Mouse (Mus musculus): ENCODE data around the gene Hsp90ab1. TPM values are rescaled to one million over a fixed set of nuclear protein-coding genes. Genes with fewer than 3 reads are reported as not detected.
A peak's percentile ranks its signal among the peaks of the same experiment; 100 is the strongest.

Gene Hsp90ab1
- polyA plus RNA-seq, 1 experiment from 2014 or later = 1,475 TPM

GRCm38 (mm10) chr17:45575123-45575897, 2.2 kb upstream of the Hsp90ab1 start:
- Histone ChIP-seq H3K27me3 (replicated peaks; ENCODE audit: control insufficient read depth, insufficient read depth, low read length) (no peaks in the 10 kb centered on the region), H3K9ac (ENCODE audit: low read depth, low read length) (peak overlapping the region; percentile 100; the same call in 1 of the 2 replicates), H3K4me3 (ENCODE audit: low read length) (no peak overlapping the region), H3K4me2 (ENCODE audit: low read depth, low read length) (no peak overlapping the region), H3K27ac (ENCODE audit: low read length) (peak overlapping the region; percentile 98; the same call in 1 of the 2 replicates), H3K36me3 (ENCODE audit: control insufficient read depth, insufficient read depth, low read length) (peaks cover 10% of the 10 kb centered on the region), H3K9me3 (ENCODE audit: control insufficient read depth, low read length) (no peaks in the 10 kb centered on the region), H3K4me1 (ENCODE audit: control insufficient read depth, insufficient read depth, low read length) (peaks cover 24% of the 10 kb centered on the region)
- WGBS = 88% methylated on average over 8 of the region's 8 CpGs
- ATAC-seq = no peak

- Histone ChIP-seq H3K27ac (ENCODE audit: low read length) (peak overlapping the region; percentile 98), H3K4me1 (ENCODE audit: control insufficient read depth, insufficient read depth, low read length) (peaks cover 27% of the 10 kb centered on the region), H3K9ac (ENCODE audit: low read depth, low read length) (peak overlapping the region; percentile 100), H3K27me3 (replicated peaks; ENCODE audit: control insufficient read depth, insufficient read depth, low read length) (no peaks in the 10 kb centered on the region), H3K4me3 (ENCODE audit: low read length) (peak overlapping the region; percentile 100), H3K4me2 (ENCODE audit: low read depth, low read length) (peak overlapping the region; percentile 84), H3K36me3 (ENCODE audit: control insufficient read depth, insufficient read depth, low read length) (peaks cover 16% of the 10 kb centered on the region), H3K9me3 (ENCODE audit: control insufficient read depth, low read length) (no peaks in the 10 kb centered on the region)
- 3% methylated on average over 17 of the region's 17 CpGs for WGBS
- ATAC-seq = peak; percentile 70
Measured at GRCm38 (mm10) chr17:45574129-45574761, 1.2 kb upstream of the Hsp90ab1 start.

DNA sequence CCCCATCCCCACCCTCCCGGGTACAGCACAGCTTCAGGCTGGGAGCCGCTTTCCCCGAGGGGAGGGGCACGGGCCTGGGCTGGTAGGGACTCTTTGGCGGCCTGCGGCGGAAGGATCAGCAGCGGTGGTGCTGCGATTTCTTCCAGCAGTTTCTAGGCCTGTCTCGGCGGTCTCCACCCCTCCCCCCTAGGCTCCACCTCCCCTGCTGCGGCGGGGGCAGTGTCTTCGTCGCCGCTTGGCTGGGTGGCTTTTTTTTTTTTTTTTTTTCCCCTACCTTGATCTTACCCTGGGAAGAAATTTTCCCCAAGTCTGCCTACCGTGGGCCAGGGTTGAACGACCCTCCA, 681 bp upstream of the Hsp90ab1 start:
- H3K36me3 ChIP-seq (ENCODE audit: control insufficient read depth, insufficient read depth, low read length) = peaks cover 16% of the 10 kb centered on the region
- H3K4me1 ChIP-seq (ENCODE audit: control insufficient read depth, insufficient read depth, low read length) = peaks cover 27% of the 10 kb centered on the region
- peak; percentile 68 for ATAC-seq
- peak overlapping the region; percentile 84 for H3K4me2 ChIP-seq (ENCODE audit: low read depth, low read length)
- WGBS = under 1% methylated on average over 17 of the region's 18 CpGs
- H3K27me3 ChIP-seq (replicated peaks; ENCODE audit: control insufficient read depth, insufficient read depth, low read length) = no peaks in the 10 kb centered on the region
- H3K27ac ChIP-seq (ENCODE audit: low read length) = peak overlapping the region; percentile 98
- H3K4me3 ChIP-seq (ENCODE audit: low read length) = peak overlapping the region; percentile 100
- H3K9ac ChIP-seq (ENCODE audit: low read depth, low read length) = peak overlapping the region; percentile 100
- no peaks in the 10 kb centered on the region for H3K9me3 ChIP-seq (ENCODE audit: control insufficient read depth, low read length)

- H3K27ac ChIP-seq (ENCODE audit: low read length) = peak overlapping the region; percentile 98
- peaks cover 21% of the 10 kb centered on the region for H3K36me3 ChIP-seq (ENCODE audit: control insufficient read depth, insufficient read depth, low read length)
- peak overlapping the region; percentile 100 for H3K9ac ChIP-seq (ENCODE audit: low read depth, low read length)
- no peaks in the 10 kb centered on the region for H3K9me3 ChIP-seq (ENCODE audit: control insufficient read depth, low read length)
- peak; percentile 60 for ATAC-seq
- peak overlapping the region; percentile 84 for H3K4me2 ChIP-seq (ENCODE audit: low read depth, low read length)
- peaks cover 28% of the 10 kb centered on the region for H3K4me1 ChIP-seq (ENCODE audit: control insufficient read depth, insufficient read depth, low read length)
- H3K27me3 ChIP-seq (replicated peaks; ENCODE audit: control insufficient read depth, insufficient read depth, low read length) = no peaks in the 10 kb centered on the region
- under 1% methylated on average over 57 of the region's 57 CpGs for WGBS
- H3K4me3 ChIP-seq (ENCODE audit: low read length) = peak overlapping the region; percentile 100
Measured at GRCm38 (mm10) chr17:45572103-45573086, 676 bp downstream of the Hsp90ab1 start.

GRCm38 (mm10) chr17:45569999-45570398, 3.1 kb downstream of the Hsp90ab1 start:
- Histone ChIP-seq H3K4me3 (ENCODE audit: low read length) (no peak overlapping the region), H3K36me3 (ENCODE audit: control insufficient read depth, insufficient read depth, low read length) (peaks cover 30% of the 10 kb centered on the region), H3K4me1 (ENCODE audit: control insufficient read depth, insufficient read depth, low read length) (peaks cover 31% of the 10 kb centered on the region), H3K9ac (ENCODE audit: low read depth, low read length) (no peak overlapping the region), H3K9me3 (ENCODE audit: control insufficient read depth, low read length) (no peaks in the 10 kb centered on the region), H3K27me3 (replicated peaks; ENCODE audit: control insufficient read depth, insufficient read depth, low read length) (no peaks in the 10 kb centered on the region), H3K4me2 (ENCODE audit: low read depth, low read length) (no peak overlapping the region), H3K27ac (ENCODE audit: low read length) (no peak overlapping the region)
- 81% methylated on average over 4 of the region's 4 CpGs for WGBS
- ATAC-seq = no peak

DNA sequence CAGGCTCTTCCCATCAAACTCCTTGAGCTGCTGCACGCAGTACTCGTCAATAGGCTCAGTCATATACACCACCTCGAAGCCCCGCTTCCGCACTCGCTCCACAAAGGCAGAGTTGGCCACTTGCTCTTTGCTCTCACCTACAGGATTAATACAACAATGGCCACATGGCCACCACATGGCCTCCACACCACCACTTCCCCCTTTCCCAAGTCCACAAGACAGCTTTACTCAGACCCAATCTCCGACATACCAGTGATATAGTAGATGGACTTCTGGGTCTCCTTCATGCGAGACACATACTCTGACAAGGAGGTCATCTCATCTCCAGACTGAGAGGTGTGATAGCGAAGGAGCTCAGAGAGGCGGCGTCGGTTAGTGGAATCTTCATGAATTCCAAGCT, 4.1 kb downstream of the Hsp90ab1 start:
- no peak overlapping the region for H3K27ac ChIP-seq (ENCODE audit: low read length)
- H3K36me3 ChIP-seq (ENCODE audit: control insufficient read depth, insufficient read depth, low read length) = peaks cover 30% of the 10 kb centered on the region

GRCm38 (mm10) chr17:45567162-45567601, 5.9 kb downstream of the Hsp90ab1 start:
- no peak for ATAC-seq
- no peak overlapping the region; the same call in 1 of the 2 replicates for H3K27ac ChIP-seq (ENCODE audit: low read length)
- no peak overlapping the region for H3K4me2 ChIP-seq (ENCODE audit: low read depth, low read length)
- no peak overlapping the region for H3K4me3 ChIP-seq (ENCODE audit: low read length)
- H3K9ac ChIP-seq (ENCODE audit: low read depth, low read length) = no peak overlapping the region
- 28% methylated on average over 4 of the region's 4 CpGs for WGBS
- no peaks in the 10 kb centered on the region for H3K27me3 ChIP-seq (replicated peaks; ENCODE audit: control insufficient read depth, insufficient read depth, low read length)
- no peaks in the 10 kb centered on the region for H3K9me3 ChIP-seq (ENCODE audit: control insufficient read depth, low read length)
- peaks cover 30% of the 10 kb centered on the region for H3K36me3 ChIP-seq (ENCODE audit: control insufficient read depth, insufficient read depth, low read length)
- peaks cover 30% of the 10 kb centered on the region for H3K4me1 ChIP-seq (ENCODE audit: control insufficient read depth, insufficient read depth, low read length)

More for the DNA sequence above, 4.1 kb downstream of the Hsp90ab1 start:
- no peak overlapping the region for H3K4me2 ChIP-seq (ENCODE audit: low read depth, low read length)
- ATAC-seq = no peak
- H3K9me3 ChIP-seq (ENCODE audit: control insufficient read depth, low read length) = no peaks in the 10 kb centered on the region
- H3K4me1 ChIP-seq (ENCODE audit: control insufficient read depth, insufficient read depth, low read length) = peaks cover 30% of the 10 kb centered on the region
- H3K4me3 ChIP-seq (ENCODE audit: low read length) = no peak overlapping the region
- H3K9ac ChIP-seq (ENCODE audit: low read depth, low read length) = no peak overlapping the region
- whole genome bisulfite sequencing = 87% methylated on average over 12 of the region's 12 CpGs
- H3K27me3 ChIP-seq (replicated peaks; ENCODE audit: control insufficient read depth, insufficient read depth, low read length) = no peaks in the 10 kb centered on the region

DNA sequence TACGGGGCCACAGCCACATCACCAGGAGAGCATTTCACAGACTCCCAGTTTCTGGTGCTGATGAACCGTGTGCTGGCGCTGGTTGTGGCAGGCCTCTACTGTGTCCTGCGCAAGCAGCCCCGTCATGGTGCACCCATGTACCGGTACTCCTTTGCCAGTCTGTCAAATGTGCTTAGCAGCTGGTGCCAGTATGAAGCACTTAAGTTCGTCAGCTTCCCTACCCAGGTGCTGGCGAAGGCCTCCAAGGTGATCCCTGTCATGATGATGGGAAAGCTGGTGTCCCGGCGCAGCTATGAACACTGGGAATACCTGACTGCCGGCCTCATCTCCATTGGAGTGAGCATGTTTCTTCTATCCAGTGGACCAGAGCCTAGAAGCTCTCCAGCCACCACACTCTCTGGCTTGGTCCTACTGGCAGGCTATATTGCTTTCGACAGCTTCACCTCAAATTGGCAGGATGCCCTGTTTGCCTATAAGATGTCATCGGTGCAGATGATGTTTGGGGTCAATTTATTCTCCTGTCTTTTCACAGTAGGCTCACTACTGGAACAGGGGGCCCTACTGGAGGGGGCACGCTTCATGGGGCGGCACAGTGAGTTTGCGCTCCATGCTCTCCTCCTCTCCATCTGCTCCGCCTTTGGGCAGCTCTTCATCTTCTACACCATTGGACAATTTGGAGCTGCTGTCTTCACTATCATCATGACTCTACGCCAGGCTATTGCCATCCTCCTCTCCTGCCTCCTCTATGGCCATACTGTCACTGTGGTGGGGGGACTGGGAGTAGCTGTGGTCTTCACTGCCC, 6.5 kb downstream of the Hsp90ab1 start:
- no peak overlapping the region for H3K9ac ChIP-seq (ENCODE audit: low read depth, low read length)
- H3K4me3 ChIP-seq (ENCODE audit: low read length) = no peak overlapping the region
- H3K27ac ChIP-seq (ENCODE audit: low read length) = no peak overlapping the region
- H3K27me3 ChIP-seq (replicated peaks; ENCODE audit: control insufficient read depth, insufficient read depth, low read length) = no peaks in the 10 kb centered on the region
- peaks cover 30% of the 10 kb centered on the region for H3K36me3 ChIP-seq (ENCODE audit: control insufficient read depth, insufficient read depth, low read length)
- 56% methylated on average over 18 of the region's 18 CpGs for WGBS
- peaks cover 27% of the 10 kb centered on the region for H3K4me1 ChIP-seq (ENCODE audit: control insufficient read depth, insufficient read depth, low read length)
- no peak overlapping the region for H3K4me2 ChIP-seq (ENCODE audit: low read depth, low read length)
- ATAC-seq = no peak
- H3K9me3 ChIP-seq (ENCODE audit: control insufficient read depth, low read length) = no peaks in the 10 kb centered on the region

Measured in intestine, embryonic 16.5 days (tissue).